Mouse (Mus musculus): Measurements from ENCODE around the gene Ddx43. TPM values are rescaled to one million over a fixed set of nuclear protein-coding genes. Genes with fewer than 3 reads are reported as not detected.

The Ddx43 gene
- total RNA-seq, 2 experiments from 2014 or later, result 0.14 TPM; not detected in 1

- DNase-seq (ENCODE audit: low spot score in 2 of 2), result no peak
Observed at GRCm38 (mm10) chr9:78371441-78371840, 24.1 kb upstream of the Ddx43 start.

- no peak for DNase-seq (ENCODE audit: low spot score in 2 of 2)
Observed at GRCm38 (mm10) chr9:78372827-78373504, 22.6 kb upstream of the Ddx43 start.

- no peak for DNase-seq (ENCODE audit: low spot score in 2 of 2)
Observed at GRCm38 (mm10) chr9:78374397-78374796, 21.2 kb upstream of the Ddx43 start.

GRCm38 (mm10) chr9:78374885-78375389 lies 20.6 kb upstream of the Ddx43 start:
- DNase-seq (ENCODE audit: low spot score in 2 of 2), result no peak

- DNase-seq (ENCODE audit: low spot score in 2 of 2), result no peak
Observed at GRCm38 (mm10) chr9:78375486-78375885, 20.1 kb upstream of the Ddx43 start.

- no peak for DNase-seq (ENCODE audit: low spot score in 2 of 2)
Observed at GRCm38 (mm10) chr9:78377546-78377945, 18.0 kb upstream of the Ddx43 start.

GRCm38 (mm10) chr9:78378113-78378785 lies 17.3 kb upstream of the Ddx43 start, which contains the start of gene Ooep:
TSS of gene Ooep (minus strand) at chr9:78378725.
- DNase-seq (ENCODE audit: low spot score in 2 of 2), result peak; percentile 24 to 31

GRCm38 (mm10) chr9:78385893-78386292 lies 9.7 kb upstream of the Ddx43 start:
- DNase-seq (ENCODE audit: low spot score in 2 of 2), result no peak

GRCm38 (mm10) chr9:78386947-78387346 lies 8.6 kb upstream of the Ddx43 start:
- DNase-seq (ENCODE audit: low spot score in 2 of 2), result no peak

GRCm38 (mm10) chr9:78389981-78390380 lies 5.6 kb upstream of the Ddx43 start:
- no peak for DNase-seq (ENCODE audit: low spot score in 2 of 2)

- no peak for DNase-seq (ENCODE audit: low spot score in 2 of 2)
Observed at GRCm38 (mm10) chr9:78393741-78394140, 1.8 kb upstream of the Ddx43 start.

- no peak for DNase-seq (ENCODE audit: low spot score in 2 of 2)
Observed at GRCm38 (mm10) chr9:78394602-78395001, 975 bp upstream of the Ddx43 start.

GRCm38 (mm10) chr9:78395244-78395629 lies 340 bp upstream of the Ddx43 start:
- DNase-seq (ENCODE audit: low spot score in 2 of 2), result no peak

- DNase-seq (ENCODE audit: low spot score in 2 of 2), result no peak
Observed at GRCm38 (mm10) chr9:78396517-78396916, 940 bp downstream of the Ddx43 start.

- no peak for DNase-seq (ENCODE audit: low spot score in 2 of 2)
Observed at GRCm38 (mm10) chr9:78400570-78400969, 5.0 kb downstream of the Ddx43 start.

GRCm38 (mm10) chr9:78401596-78401995 lies 6.0 kb downstream of the Ddx43 start:
- no peak for DNase-seq (ENCODE audit: low spot score in 2 of 2)

GRCm38 (mm10) chr9:78427362-78427781 lies 31.8 kb downstream of the Ddx43 start:
- DNase-seq (ENCODE audit: low spot score in 2 of 2), result no peak

- peak in 1 of 2 experiments; percentile 17 for DNase-seq (ENCODE audit: low spot score in 2 of 2)
Observed at GRCm38 (mm10) chr9:78428185-78428584, 32.6 kb downstream of the Ddx43 start.

GRCm38 (mm10) chr9:78428870-78429432 lies 33.4 kb downstream of the Ddx43 start:
- no peak for DNase-seq (ENCODE audit: low spot score in 2 of 2)

GRCm38 (mm10) chr9:78429551-78429950 lies 34.0 kb downstream of the Ddx43 start:
- no peak for DNase-seq (ENCODE audit: low spot score in 2 of 2)

GRCm38 (mm10) chr9:78430486-78430885 lies 34.9 kb downstream of the Ddx43 start:
- DNase-seq (ENCODE audit: low spot score in 2 of 2), result no peak

GRCm38 (mm10) chr9:78432471-78432870 lies 36.9 kb downstream of the Ddx43 start:
- no peak for DNase-seq (ENCODE audit: low spot score in 2 of 2)

Data from layer of hippocampus, postnatal 14 days (tissue).